Mouse (Mus musculus) heart, embryonic 12.5 days (tissue): ENCODE results near the gene Tcaf1. TPM values are rescaled to one million over a fixed set of nuclear protein-coding genes. Genes with fewer than 3 reads are reported as not detected.

Experiments
- ATAC-seq: fragments of 200-750 bp; cut with Nextera tagmentation; 2 replicates; pipeline ENCODE4 v1.8.0; 2017; ENCODE audit warnings: moderate TSS enrichment, moderate library complexity; ENCODE audit not compliant: insufficient number of reproducible peaks, low FRiP score
- H3K27ac ChIP-seq: fragments of 300-500 bp; sonication (generic); 2 replicates; pipeline ENCODE4 v1.5.1; 2016; ENCODE audit warnings: mild to moderate bottlenecking, moderate library complexity; ENCODE audit not compliant: poor library complexity, severe bottlenecking
- H3K27me3 ChIP-seq: fragments of 300-500 bp; sonication (generic); replicated peaks from 2 replicates; pipeline ENCODE4 v1.6.1; 2016; ENCODE audit warnings: mild to moderate bottlenecking, moderate library complexity
- H3K36me3 ChIP-seq: fragments of 300-500 bp; sonication (generic); 2 replicates; pipeline ENCODE4 v1.6.1; 2016; ENCODE audit warnings: mild to moderate bottlenecking, moderate library complexity
- H3K4me1 ChIP-seq: fragments of 300-500 bp; sonication (generic); replicated peaks from 2 replicates; pipeline ENCODE4 v1.6.1; 2016; ENCODE audit warnings: mild to moderate bottlenecking
- H3K4me2 ChIP-seq: fragments of 300-500 bp; sonication (generic); 2 replicates; pipeline ENCODE4 v1.6.1; 2016; ENCODE audit warnings: mild to moderate bottlenecking, moderate library complexity
- H3K4me3 ChIP-seq: fragments of 300-500 bp; sonication (generic); 2 replicates; pipeline ENCODE4 v1.5.1; 2016; ENCODE audit warnings: mild to moderate bottlenecking
- H3K9ac ChIP-seq: fragments of 300-500 bp; sonication (generic); 2 replicates; pipeline ENCODE4 v1.6.1; 2016; ENCODE audit warnings: mild to moderate bottlenecking, moderate library complexity
- H3K9me3 ChIP-seq: fragments of 300-500 bp; sonication (generic); replicated peaks from 2 replicates; pipeline ENCODE4 v1.6.1; 2016; ENCODE audit warnings: mild to moderate bottlenecking, moderate library complexity
- WGBS: fragments of 180-500 bp; shearing (Covaris S2); methylation state at CpG from one replicate; pipeline ENCODE4 v1.1.7; 2016; 5-methylcytosine and 5-hydroxymethylcytosine counted together
- polyA plus RNA-seq: library from polyadenylated mRNA; unstranded; fragments of >200 nt; fragmentation: Nextera tagmentation; extraction: Ambion mirVana; gene quantifications from 2 replicates; pipeline ENCODE4 v1.2.1, GENCODE M21; 2016

Tcaf1 gene
- polyA plus RNA-seq, result 60.3 and 61.6 TPM in 2 replicates

GRCm38 (mm10) chr6:42709291-42710211, at the start of gene Tcaf1:
TSS of gene Tcaf1 (minus strand) at chr6:42710088.
- H3K4me2 ChIP-seq, result peak within 1 kb of the TSS; percentile 79
- peak within 1 kb of the TSS; percentile 89 for H3K27ac ChIP-seq
- H3K27me3 ChIP-seq, result no peaks in the 10 kb centered on the region
- peak; percentile 95 for ATAC-seq
- no peaks in the 10 kb centered on the region for H3K36me3 ChIP-seq
- H3K9me3 ChIP-seq, result no peaks in the 10 kb centered on the region
- H3K9ac ChIP-seq, result peak within 1 kb of the TSS; percentile 87
- 1% methylated on average over 28 of the region's 28 CpGs for WGBS
- peaks cover 10% of the 10 kb centered on the region; the same call in 1 of the 2 replicates for H3K4me1 ChIP-seq
- peak within 1 kb of the TSS; percentile 83 for H3K4me3 ChIP-seq

GRCm38 (mm10) chr6:42756104-42756503, 46.2 kb upstream of the Tcaf1 start, which contains the start of gene Olfr38:
TSS of gene Olfr38 (plus strand) at chr6:42756404.
- ATAC-seq, result no peak
- no peak within 1 kb of the TSS for H3K9ac ChIP-seq
- no peaks in the 10 kb centered on the region for H3K9me3 ChIP-seq
- no peak within 1 kb of the TSS for H3K4me3 ChIP-seq
- no peaks in the 10 kb centered on the region for H3K4me1 ChIP-seq
- H3K27ac ChIP-seq, result no peak within 1 kb of the TSS
- 74% methylated on average over 1 of the region's 1 CpGs for WGBS
- no peaks in the 10 kb centered on the region for H3K36me3 ChIP-seq
- no peak within 1 kb of the TSS for H3K4me2 ChIP-seq
- H3K27me3 ChIP-seq, result no peaks in the 10 kb centered on the region

- H3K4me3 ChIP-seq, result no peak overlapping the region
- H3K27me3 ChIP-seq, result no peaks in the 10 kb centered on the region
- no peaks in the 10 kb centered on the region for H3K9me3 ChIP-seq
- no peaks in the 10 kb centered on the region for H3K36me3 ChIP-seq
- no peak overlapping the region for H3K4me2 ChIP-seq
- ATAC-seq, result no peak
- no peak overlapping the region for H3K9ac ChIP-seq
- no peaks in the 10 kb centered on the region for H3K4me1 ChIP-seq
- H3K27ac ChIP-seq, result no peak overlapping the region
These were observed 38.0 kb upstream of the Tcaf1 start for GRCm38 (mm10) chr6:42747846-42748245.

- no peak overlapping the region for H3K27ac ChIP-seq
- no peak overlapping the region for H3K4me3 ChIP-seq
- no peaks in the 10 kb centered on the region for H3K9me3 ChIP-seq
- ATAC-seq, result no peak
- WGBS, result 71% methylated on average over 5 of the region's 5 CpGs
- no peaks in the 10 kb centered on the region for H3K36me3 ChIP-seq
- H3K9ac ChIP-seq, result no peak overlapping the region
- no peak overlapping the region for H3K4me2 ChIP-seq
- no peaks in the 10 kb centered on the region for H3K27me3 ChIP-seq
- H3K4me1 ChIP-seq, result no peaks in the 10 kb centered on the region
These were observed 32.4 kb upstream of the Tcaf1 start for GRCm38 (mm10) chr6:42742303-42742702.

- no peak within 1 kb of the TSS for H3K9ac ChIP-seq
- no peak for ATAC-seq
- 88% methylated on average over 1 of the region's 1 CpGs for WGBS
- no peak within 1 kb of the TSS for H3K4me3 ChIP-seq
- H3K36me3 ChIP-seq, result no peaks in the 10 kb centered on the region
- H3K9me3 ChIP-seq, result no peaks in the 10 kb centered on the region
- no peak within 1 kb of the TSS for H3K27ac ChIP-seq
- no peaks in the 10 kb centered on the region for H3K27me3 ChIP-seq
- no peaks in the 10 kb centered on the region for H3K4me1 ChIP-seq
- no peak within 1 kb of the TSS for H3K4me2 ChIP-seq
These were observed 29.2 kb upstream of the Tcaf1 start, which contains the start of gene Olfr453 for GRCm38 (mm10) chr6:42739071-42739470. TSS of gene Olfr453 (plus strand) at chr6:42739371.

GRCm38 (mm10) chr6:42717973-42718372, 8.1 kb upstream of the Tcaf1 start:
- Histone ChIP-seq H3K4me3 (no peak overlapping the region), H3K36me3 (no peaks in the 10 kb centered on the region), H3K4me2 (no peak overlapping the region), H3K4me1 (peaks cover 9% of the 10 kb centered on the region; the same call in 1 of the 2 replicates), H3K27me3 (no peaks in the 10 kb centered on the region), H3K27ac (no peak overlapping the region), H3K9ac (no peak overlapping the region), H3K9me3 (no peaks in the 10 kb centered on the region)
- no peak for ATAC-seq

- no peak overlapping the region for H3K4me2 ChIP-seq
- WGBS, result 24% methylated on average over 8 of the region's 8 CpGs
- H3K36me3 ChIP-seq, result no peaks in the 10 kb centered on the region
- H3K9ac ChIP-seq, result no peak overlapping the region
- H3K27ac ChIP-seq, result no peak overlapping the region
- no peak overlapping the region for H3K4me3 ChIP-seq
- H3K9me3 ChIP-seq, result no peaks in the 10 kb centered on the region
- no peak for ATAC-seq
- peaks cover 9% of the 10 kb centered on the region; the same call in 1 of the 2 replicates for H3K4me1 ChIP-seq
- no peaks in the 10 kb centered on the region for H3K27me3 ChIP-seq
These were observed 4.8 kb upstream of the Tcaf1 start for GRCm38 (mm10) chr6:42714668-42715067.

- peak; percentile 90 for ATAC-seq
- Histone ChIP-seq H3K9me3 (no peaks in the 10 kb centered on the region), H3K4me2 (peak overlapping the region; percentile 80), H3K27me3 (no peaks in the 10 kb centered on the region), H3K36me3 (peaks cover 11% of the 10 kb centered on the region), H3K27ac (peak overlapping the region; percentile 95), H3K4me1 (peaks cover 7% of the 10 kb centered on the region; the same call in 1 of the 2 replicates), H3K9ac (peak overlapping the region; percentile 92), H3K4me3 (peak overlapping the region; percentile 85)
- WGBS, result under 1% methylated on average over 32 of the region's 32 CpGs
These were observed 17.2 kb downstream of the Tcaf1 start for GRCm38 (mm10) chr6:42692517-42693190.

- Histone ChIP-seq H3K9me3 (no peaks in the 10 kb centered on the region), H3K9ac (peak overlapping the region; percentile 92), H3K27ac (peak overlapping the region; percentile 95), H3K27me3 (no peaks in the 10 kb centered on the region), H3K4me1 (peaks cover 7% of the 10 kb centered on the region; the same call in 1 of the 2 replicates), H3K4me2 (peak overlapping the region; percentile 80), H3K36me3 (peaks cover 12% of the 10 kb centered on the region), H3K4me3 (peak overlapping the region; percentile 85)
- peak; percentile 90 for ATAC-seq
- 0% methylated on average over 10 of the region's 10 CpGs for WGBS
These were observed 17.8 kb downstream of the Tcaf1 start for GRCm38 (mm10) chr6:42692154-42692516.

GRCm38 (mm10) chr6:42689761-42690160, 20.1 kb downstream of the Tcaf1 start:
- H3K9ac ChIP-seq, result no peak overlapping the region
- H3K4me3 ChIP-seq, result no peak overlapping the region
- no peaks in the 10 kb centered on the region for H3K27me3 ChIP-seq
- no peak overlapping the region for H3K27ac ChIP-seq
- H3K4me1 ChIP-seq, result peaks cover 7% of the 10 kb centered on the region; the same call in 1 of the 2 replicates
- no peak for ATAC-seq
- H3K9me3 ChIP-seq, result no peaks in the 10 kb centered on the region
- H3K4me2 ChIP-seq, result no peak overlapping the region
- peaks cover 27% of the 10 kb centered on the region for H3K36me3 ChIP-seq

GRCm38 (mm10) chr6:42687907-42688306, 22.0 kb downstream of the Tcaf1 start:
- no peak overlapping the region for H3K27ac ChIP-seq
- H3K9me3 ChIP-seq, result no peaks in the 10 kb centered on the region
- no peaks in the 10 kb centered on the region for H3K27me3 ChIP-seq
- no peak for ATAC-seq
- H3K4me2 ChIP-seq, result no peak overlapping the region
- WGBS, result 89% methylated on average over 5 of the region's 5 CpGs
- peaks cover 7% of the 10 kb centered on the region; the same call in 1 of the 2 replicates for H3K4me1 ChIP-seq
- H3K4me3 ChIP-seq, result no peak overlapping the region
- H3K36me3 ChIP-seq, result peaks cover 31% of the 10 kb centered on the region
- no peak overlapping the region for H3K9ac ChIP-seq
